Mouse (Mus musculus): Measurements from ENCODE around the gene Abcg8. TPM values are rescaled to one million over a fixed set of nuclear protein-coding genes. Genes with fewer than 3 reads are reported as not detected.

Abcg8 gene
- total RNA-seq, 2 experiments from 2014 or later = not detected

Other genes starting within 250 kb of the Abcg8 start
- 10 to 100 TPM; 12.2 to 15.7 TPM for gene Thada, start 210.1 kb upstream of the Abcg8 start, total RNA-seq (2021)
- gene Plekhh2, start 164.4 kb upstream of the Abcg8 start, total RNA-seq (2021) = 1 to 10 TPM; 3.7 to 5.9 TPM
- 10 to 100 TPM; 20.4 to 20.5 TPM for gene Dync2li1, start 49.8 kb upstream of the Abcg8 start, total RNA-seq (2021)
- gene Abcg5, start 6.7 kb downstream of the Abcg8 start, total RNA-seq (2021) = not detected
- gene Lrpprc, start 114.5 kb downstream of the Abcg8 start, total RNA-seq (2021) = 10 to 100 TPM; 60.3 to 61.0 TPM

Measured in layer of hippocampus, postnatal 25 days (tissue).